Mouse (Mus musculus) gastrocnemius, adult 8-10 months (tissue): ENCODE results near the gene Cfap36. TPM values are rescaled to one million over a fixed set of nuclear protein-coding genes. Genes with fewer than 3 reads are reported as not detected.

Experiments
- DNase-seq, 2 experiments: peaks; one replicate each; pipeline ENCODE4 v3.0.0; 2022; ENCODE audit warnings: low spot score in 2 of 2
- total RNA-seq, 4 experiments: library from RNA; stranded (reverse); gene quantifications; 2 replicates each; pipeline ENCODE4 v1.2.4; 2022

Gene Cfap36
- total RNA-seq, 4 experiments from 2014 or later, result 8.5 to 12.6 (median 9.7) TPM

GRCm38 (mm10) chr11:29180657-29181056, 66.6 kb downstream of the Cfap36 start:
- peak; percentile 3 to 6 for DNase-seq

GRCm38 (mm10) chr11:29179319-29179718, 67.9 kb downstream of the Cfap36 start:
- no peak for DNase-seq

GRCm38 (mm10) chr11:29173706-29174436, 73.3 kb downstream of the Cfap36 start:
- no peak for DNase-seq

- DNase-seq, result peak; percentile 25 to 46
Measured at GRCm38 (mm10) chr11:29173125-29173631, 74.0 kb downstream of the Cfap36 start.

DNA sequence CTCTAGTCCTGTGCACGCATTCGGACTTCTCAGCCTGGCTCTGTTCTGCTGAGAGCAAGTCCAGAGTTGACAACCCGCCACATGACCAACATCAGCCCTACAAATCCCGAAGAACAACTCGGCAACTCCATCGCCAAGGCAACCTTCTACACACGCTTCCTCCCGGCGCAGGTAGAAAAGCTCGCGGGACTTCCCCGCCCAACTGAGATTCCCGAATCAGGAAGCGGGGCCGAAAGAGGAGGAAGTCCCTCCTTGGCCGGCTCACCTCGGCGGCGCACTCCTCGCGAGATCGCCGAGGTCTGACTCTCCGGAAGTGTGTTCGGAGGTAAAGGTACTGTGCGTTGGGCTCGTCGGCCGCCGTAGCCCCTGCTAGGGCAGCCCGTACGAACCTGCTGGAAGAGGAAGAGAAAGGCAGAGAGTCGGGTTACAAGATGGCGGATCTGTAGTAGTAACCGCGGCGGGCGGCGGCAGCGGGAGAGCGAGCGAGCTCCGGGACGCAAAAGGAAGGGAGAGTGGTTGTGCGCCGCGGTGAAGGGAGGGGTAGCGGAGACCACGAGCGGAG, 74.6 kb downstream of the Cfap36 start, which contains the start of gene Ppp4r3b:
Gene Ppp4r3b, plus strand, starts transcription at position 328 of the 562 bp plus-strand sequence.
- peak; percentile 94 to 97 for DNase-seq

DNA sequence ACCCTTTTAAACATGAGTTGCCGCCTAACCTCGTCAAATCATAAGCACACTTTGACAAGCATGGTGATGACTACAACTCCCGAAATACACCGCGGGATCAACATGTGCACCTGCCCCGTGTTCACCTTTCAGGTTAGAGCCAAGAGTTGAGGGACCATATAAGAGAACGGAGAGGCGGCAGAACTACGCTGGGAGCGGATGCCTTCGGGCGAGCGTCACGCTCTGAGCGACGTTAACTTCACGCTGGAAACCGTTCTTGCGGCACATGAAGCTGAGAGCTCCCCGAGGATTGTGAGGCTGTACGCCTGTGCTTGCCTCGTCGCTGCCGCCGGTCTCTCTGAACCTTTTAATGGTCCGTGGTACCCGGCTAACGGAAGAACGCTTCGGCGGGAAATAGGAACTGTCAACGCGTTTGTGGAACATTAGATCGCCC, 75.2 kb downstream of the Cfap36 start:
- peak; percentile 5 to 24 for DNase-seq

Other genes with a start within 250 kb of the Cfap36 start
- 10 to 100 TPM; 12.9 to 15.2 (median 13.9) TPM for gene Pnpt1, start 116.7 kb downstream of the Cfap36 start, total RNA-seq
- gene Ppp4r3b, start 74.5 kb downstream of the Cfap36 start, total RNA-seq, result 10 to 100 TPM; 19.2 to 31.6 (median 23.7) TPM
- gene Ccdc88a, start 126.2 kb upstream of the Cfap36 start, total RNA-seq, result 1 to 10 TPM; 1.4 to 2.9 (median 1.5) TPM